Mouse (Mus musculus) kidney, postnatal 0 days (tissue): ENCODE measurements at regions not wholly inside any gene's neighbourhood (a gene's known extent, or its start where the extent isn't known, plus 50 kb on each side); places are given as distances from the start of the nearest gene placed in this dataset.

Experiments used
- ATAC-seq: fragments of 200-750 bp; cut with Nextera tagmentation; replicated peaks from 2 replicates; pipeline ENCODE4 v1.8.0; 2017; ENCODE audit warnings: low read depth, moderate number of reproducible peaks, moderate TSS enrichment, moderate library complexity; ENCODE audit not compliant: low FRiP score
- DNase-seq: peaks from one replicate; pipeline ENCODE4 v3.0.0-alpha.2; 2016; ENCODE audit warnings: low spot score
- H3K27ac ChIP-seq: fragments of 300-500 bp; sonication (generic); 2 replicates; pipeline ENCODE4 v1.5.1; 2014; ENCODE audit warnings: mild to moderate bottlenecking
- H3K27me3 ChIP-seq: fragments of 300-500 bp; sonication (generic); 2 replicates; pipeline ENCODE4 v1.6.1; 2014; ENCODE audit warnings: low read length, mixed read lengths; ENCODE audit not compliant: insufficient read depth
- H3K36me3 ChIP-seq: fragments of 300-500 bp; sonication (generic); 2 replicates; pipeline ENCODE4 v1.6.1; 2014; ENCODE audit warnings: low read length, mixed read lengths; ENCODE audit not compliant: insufficient read depth
- H3K4me1 ChIP-seq: fragments of 300-500 bp; sonication (generic); replicated peaks from 2 replicates; pipeline ENCODE4 v1.6.1; 2014; ENCODE audit warnings: antibody characterized with exemption, low read length, mixed read lengths; ENCODE audit not compliant: insufficient read depth
- H3K4me2 ChIP-seq: fragments of 300-500 bp; sonication (generic); 2 replicates; pipeline ENCODE4 v1.6.1; 2014; ENCODE audit warnings: mild to moderate bottlenecking, low read length, moderate library complexity, mixed read lengths
- H3K4me3 ChIP-seq: fragments of 300-500 bp; sonication (generic); replicated peaks from 2 replicates; pipeline ENCODE4 v1.5.1; 2014; ENCODE audit warnings: low read depth, low read length
- H3K9ac ChIP-seq: fragments of 300-500 bp; sonication (generic); 2 replicates; pipeline ENCODE4 v1.6.1; 2014; ENCODE audit warnings: low read depth, low read length
- H3K9me3 ChIP-seq: fragments of 300-500 bp; sonication (generic); replicated peaks from 2 replicates; pipeline ENCODE4 v1.6.1; 2016; ENCODE audit warnings: low read length, inconsistent platforms, mixed read lengths
- CTCF ChIP-seq: IDR thresholded peaks from 2 replicates; pipeline ENCODE4 v1.5.1; 2016; ENCODE audit warnings: antibody characterized with exemption, low read depth, mild to moderate bottlenecking, moderate library complexity
- WGBS: fragments of 180-500 bp; shearing (Covaris S2); extraction: QIAGEN DNeasy Blood & Tissue Kit; methylation state at CpG from one replicate; pipeline ENCODE4 v1.1.7; 2014; 5-methylcytosine and 5-hydroxymethylcytosine counted together

DNA sequence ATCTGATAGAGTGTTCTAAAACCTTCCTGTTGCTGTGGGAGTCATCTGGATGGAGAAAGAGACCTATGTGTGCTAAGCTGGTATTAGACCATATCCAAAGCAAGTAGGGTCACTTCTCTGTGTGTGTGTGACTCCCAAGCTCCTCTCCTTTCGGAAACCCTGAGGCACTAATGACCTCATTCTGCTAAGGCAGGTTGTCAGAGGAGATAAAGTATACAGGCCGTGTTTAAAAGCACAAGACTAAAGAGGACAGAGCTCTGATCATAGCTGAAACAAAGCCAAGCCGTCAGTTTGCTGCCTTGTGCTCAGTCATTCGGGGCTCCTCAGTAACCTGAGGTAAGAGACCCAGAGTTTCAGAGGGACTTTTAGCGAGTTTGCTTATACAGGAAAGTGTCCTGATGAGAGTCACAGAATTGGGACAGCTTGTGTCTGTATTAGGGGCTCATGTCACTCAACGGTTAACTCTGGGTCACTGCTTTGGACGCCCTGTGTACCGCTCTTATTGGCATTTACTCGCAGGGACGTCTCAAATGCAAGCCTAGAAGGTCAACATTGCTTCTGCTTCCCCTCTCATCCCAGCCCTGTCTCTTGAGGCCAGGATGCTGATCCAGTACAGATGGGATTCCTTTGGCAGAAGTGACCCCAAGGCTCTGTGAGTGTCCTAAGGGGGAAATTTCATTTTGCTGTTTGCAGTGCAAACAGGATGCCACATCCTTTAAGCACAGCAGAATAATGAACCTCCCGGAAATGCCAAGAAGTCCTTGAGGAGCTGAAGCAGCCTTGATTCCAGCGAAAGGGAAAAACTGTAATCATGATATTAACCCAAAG lies 70.7 kb upstream of the Barx2 start:
- 45% methylated on average over 12 of the region's 12 CpGs for WGBS

DNA sequence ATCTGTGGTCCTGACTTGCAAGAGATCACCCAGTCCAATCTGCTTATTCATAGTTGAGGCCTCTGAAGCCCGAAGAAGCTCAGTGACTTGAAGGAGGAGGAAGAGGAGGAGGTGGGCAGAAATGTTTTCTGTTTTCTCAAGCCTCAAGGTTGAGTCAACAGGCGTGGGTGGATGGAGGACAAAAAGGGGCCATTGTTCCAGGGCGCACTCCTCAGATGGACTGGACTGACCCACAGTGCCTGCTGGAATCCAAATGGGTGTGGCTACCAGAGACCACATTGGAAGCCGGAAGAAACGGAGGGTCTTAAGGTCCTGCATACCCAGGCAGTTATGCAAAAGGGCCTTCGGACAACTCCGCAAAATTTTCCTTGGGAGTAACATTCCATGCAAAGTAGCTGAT lies 75.6 kb upstream of the Barx2 start:
- H3K27ac ChIP-seq = no peak overlapping the region
- TF ChIP-seq CTCF = no peak
- no peak overlapping the region for H3K9ac ChIP-seq
- H3K36me3 ChIP-seq = no peaks in the 10 kb centered on the region
- H3K27me3 ChIP-seq = no peaks in the 10 kb centered on the region
- 0 out of 2 replicates have a peak, but pooled peaks cover 2% of the 10 kb centered on the region for H3K4me1 ChIP-seq
- WGBS = 52% methylated on average over 7 of the region's 7 CpGs
- ATAC-seq (no peak), DNase-seq (no peak)
- no peak overlapping the region for H3K4me2 ChIP-seq
- no peak overlapping the region for H3K4me3 ChIP-seq
- H3K9me3 ChIP-seq = no peaks in the 10 kb centered on the region

More for the DNA sequence above, 70.7 kb upstream of the Barx2 start:
- Histone ChIP-seq H3K4me3 (no peak overlapping the region), H3K9ac (no peak overlapping the region), H3K4me2 (no peak overlapping the region), H3K36me3 (no peaks in the 10 kb centered on the region), H3K4me1 (0 out of 2 replicates have a peak, but pooled peaks cover 3% of the 10 kb centered on the region), H3K27me3 (no peaks in the 10 kb centered on the region), H3K9me3 (no peaks in the 10 kb centered on the region), H3K27ac (no peak overlapping the region)
- DNase-seq (peak; percentile 53), ATAC-seq (no peak)
- no peak for TF ChIP-seq CTCF

DNA sequence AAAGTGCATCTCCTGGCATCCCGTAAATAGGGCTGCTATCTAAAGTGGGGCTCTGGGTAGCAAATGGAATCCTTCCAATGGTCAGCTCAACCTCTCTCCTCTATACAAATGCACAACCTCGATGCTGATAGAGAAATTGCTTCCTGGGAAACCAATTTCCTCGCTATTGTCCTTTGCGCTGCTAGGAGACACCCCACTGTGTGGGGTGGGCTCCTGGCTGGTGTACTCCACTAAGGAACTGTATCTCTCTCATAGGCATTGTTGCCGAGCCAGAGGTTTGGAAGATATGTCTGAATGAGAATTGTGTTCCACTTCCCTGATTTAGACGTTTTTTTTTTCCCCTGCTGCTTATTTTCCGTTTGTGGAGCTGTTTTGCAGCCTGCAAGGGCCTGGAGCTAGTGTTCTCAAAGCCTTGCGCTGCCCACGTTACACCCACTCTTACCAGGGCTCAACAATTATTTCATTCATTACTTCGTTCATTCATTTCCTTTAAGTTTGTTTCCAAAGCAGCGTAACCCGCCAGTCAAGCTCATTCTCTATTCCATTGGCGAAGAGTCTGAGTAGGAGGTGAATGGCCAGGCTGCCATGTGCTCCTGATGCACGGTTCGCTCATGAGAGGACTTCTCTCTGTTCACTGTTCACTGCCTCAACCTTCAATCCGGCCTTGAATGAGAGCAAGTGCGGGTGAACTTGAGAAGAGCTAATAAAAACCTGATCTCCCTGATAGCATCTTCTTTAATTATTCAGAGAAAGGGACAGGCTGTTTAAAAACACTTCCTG lies 76.5 kb upstream of the Barx2 start:
- ATAC-seq (no peak), DNase-seq (no peak)
- H3K9me3 ChIP-seq = no peaks in the 10 kb centered on the region
- H3K4me1 ChIP-seq = no peaks in the 10 kb centered on the region
- no peak for TF ChIP-seq CTCF
- H3K27ac ChIP-seq = no peak overlapping the region
- no peaks in the 10 kb centered on the region for H3K27me3 ChIP-seq
- H3K4me2 ChIP-seq = no peak overlapping the region
- H3K9ac ChIP-seq = no peak overlapping the region
- H3K4me3 ChIP-seq = no peak overlapping the region
- no peaks in the 10 kb centered on the region for H3K36me3 ChIP-seq
- WGBS = 59% methylated on average over 17 of the region's 17 CpGs

GRCm38 (mm10) chr9:31990456-31990855 lies 77.2 kb upstream of the Barx2 start:
- no peak overlapping the region for H3K4me2 ChIP-seq
- 93% methylated on average over 4 of the region's 4 CpGs for WGBS
- no peaks in the 10 kb centered on the region for H3K9me3 ChIP-seq
- H3K9ac ChIP-seq = no peak overlapping the region
- ATAC-seq = no peak
- DNase-seq = no peak
- H3K4me1 ChIP-seq = no peaks in the 10 kb centered on the region
- no peaks in the 10 kb centered on the region for H3K27me3 ChIP-seq
- no peak overlapping the region for H3K27ac ChIP-seq
- no peak for TF ChIP-seq CTCF
- no peaks in the 10 kb centered on the region for H3K36me3 ChIP-seq
- H3K4me3 ChIP-seq = no peak overlapping the region

- Histone ChIP-seq H3K27me3 (no peaks in the 10 kb centered on the region), H3K36me3 (no peaks in the 10 kb centered on the region), H3K4me1 (peaks cover 19% of the 10 kb centered on the region), H3K9me3 (no peaks in the 10 kb centered on the region), H3K4me2 (no peak overlapping the region), H3K27ac (no peak overlapping the region), H3K9ac (no peak overlapping the region), H3K4me3 (no peak overlapping the region)
- WGBS = 63% methylated on average over 7 of the region's 7 CpGs
- DNase-seq = no peak
- no peak for TF ChIP-seq CTCF
- ATAC-seq = no peak
Measured at GRCm38 (mm10) chr9:31993631-31994601, 80.7 kb upstream of the Barx2 start.

GRCm38 (mm10) chr9:31995101-31995500 lies 81.8 kb upstream of the Barx2 start:
- no peak overlapping the region for H3K4me3 ChIP-seq
- no peak for DNase-seq

More at GRCm38 (mm10) chr9:31995101-31995500, 81.8 kb upstream of the Barx2 start:
- peaks cover 19% of the 10 kb centered on the region for H3K4me1 ChIP-seq
- no peak overlapping the region for H3K4me2 ChIP-seq
- no peak for TF ChIP-seq CTCF
- ATAC-seq = no peak
- H3K9me3 ChIP-seq = no peaks in the 10 kb centered on the region
- no peaks in the 10 kb centered on the region for H3K36me3 ChIP-seq
- WGBS = 65% methylated on average over 3 of the region's 3 CpGs
- no peaks in the 10 kb centered on the region for H3K27me3 ChIP-seq
- no peak overlapping the region for H3K9ac ChIP-seq
- no peak overlapping the region for H3K27ac ChIP-seq
